Mouse (Mus musculus): ENCODE measurements around the gene Cbln1. TPM values are rescaled to one million over a fixed set of nuclear protein-coding genes. Genes with fewer than 3 reads are reported as not detected.

Cbln1 gene
- polyA plus RNA-seq, 1 experiment from 2014 or later = 5.2 TPM

DNA sequence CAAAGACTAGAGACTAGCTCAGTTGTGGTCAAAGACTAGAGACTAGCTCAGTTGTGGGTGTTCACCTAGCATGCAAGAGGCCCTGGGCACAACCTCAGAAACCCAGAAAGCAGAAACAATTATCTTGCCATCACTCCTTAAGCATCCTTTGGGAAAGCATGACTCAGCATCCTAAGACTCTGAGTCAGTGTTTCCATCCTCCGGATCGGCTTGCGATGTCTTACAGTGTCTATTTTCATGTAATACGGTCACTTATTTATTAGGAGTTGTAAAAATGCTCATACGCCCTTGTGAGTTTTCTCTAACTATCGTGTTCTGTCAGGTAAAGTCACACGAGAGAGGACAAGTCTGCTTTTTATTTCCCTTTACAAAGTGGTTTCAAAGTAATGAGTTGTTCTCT lies 24.1 kb upstream of the Cbln1 start:
- Histone ChIP-seq H3K9me3 (ENCODE audit: control insufficient read depth, low read length) (no peaks in the 10 kb centered on the region), H3K27me3 (ENCODE audit: control insufficient read depth, insufficient read depth, low read length) (no peaks in the 10 kb centered on the region), H3K27ac (ENCODE audit: low read depth, low read length) (no peak overlapping the region), H3K36me3 (ENCODE audit: control insufficient read depth, insufficient read depth, low read length) (no peaks in the 10 kb centered on the region), H3K9ac (ENCODE audit: low read length) (no peak overlapping the region), H3K4me3 (ENCODE audit: low read depth, low read length) (no peak overlapping the region), H3K4me2 (ENCODE audit: low read depth) (no peak overlapping the region), H3K4me1 (ENCODE audit: control insufficient read depth, insufficient read depth, low read length) (no peaks in the 10 kb centered on the region)
- ATAC-seq (ENCODE audit: insufficient read depth, low FRiP score, low TSS enrichment) = no peak
- 95% methylated on average over 7 of the region's 7 CpGs for WGBS
- no peak for DNase-seq (ENCODE audit: low spot score)

DNA sequence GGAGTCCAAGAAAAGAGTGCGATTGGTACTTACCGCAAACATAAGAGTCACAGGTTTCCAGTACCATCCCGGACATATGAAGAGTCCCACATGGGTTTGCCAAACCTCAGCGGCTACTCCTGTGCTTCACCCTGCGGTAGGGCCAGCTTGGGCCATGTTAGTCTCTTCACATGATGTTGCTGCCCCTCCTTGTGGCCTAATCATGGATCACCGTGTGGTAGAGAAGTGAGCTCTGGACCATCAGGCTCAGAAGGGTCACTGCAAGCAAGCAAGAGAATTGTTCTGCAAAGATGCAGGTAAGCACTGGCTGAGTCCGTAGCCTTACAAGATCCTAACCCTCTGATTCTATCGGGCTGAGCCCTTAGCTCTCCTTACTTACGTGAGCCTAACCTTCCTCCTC lies 22.5 kb upstream of the Cbln1 start:
- no peaks in the 10 kb centered on the region for H3K27me3 ChIP-seq (ENCODE audit: control insufficient read depth, insufficient read depth, low read length)
- WGBS = 88% methylated on average over 9 of the region's 9 CpGs

DNA sequence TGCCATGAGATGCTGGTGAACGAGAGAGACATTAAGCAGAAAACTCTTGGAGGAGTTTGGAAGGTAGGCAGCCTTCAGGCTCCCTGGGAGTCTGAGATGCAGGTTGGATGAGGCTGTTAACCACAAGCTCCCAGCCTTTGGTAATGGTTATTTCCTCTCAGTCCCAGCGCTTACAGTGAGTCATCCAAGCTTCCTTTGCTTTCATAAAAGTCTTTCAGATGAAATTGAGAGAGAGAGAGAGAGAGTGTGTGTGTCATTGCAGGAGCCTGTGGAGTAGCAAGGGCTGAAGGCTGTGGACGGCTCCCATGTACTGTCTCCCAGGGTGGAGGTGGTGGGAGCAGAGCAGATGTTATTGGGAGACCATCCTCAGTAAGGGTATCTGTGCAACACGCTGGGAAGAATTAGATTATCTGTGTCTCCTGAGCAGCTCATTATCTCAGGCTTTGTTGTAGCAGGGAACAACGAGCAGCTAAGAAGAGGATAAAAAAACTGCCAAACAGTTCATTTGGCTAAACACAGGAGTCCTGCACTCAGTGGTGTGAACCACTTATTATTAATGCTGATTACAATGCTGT lies 17.5 kb upstream of the Cbln1 start:
- Histone ChIP-seq H3K27ac (ENCODE audit: low read depth, low read length) (no peak overlapping the region), H3K27me3 (ENCODE audit: control insufficient read depth, insufficient read depth, low read length) (no peaks in the 10 kb centered on the region), H3K9ac (ENCODE audit: low read length) (no peak overlapping the region), H3K9me3 (ENCODE audit: control insufficient read depth, low read length) (no peaks in the 10 kb centered on the region), H3K4me1 (ENCODE audit: control insufficient read depth, insufficient read depth, low read length) (no peaks in the 10 kb centered on the region), H3K36me3 (ENCODE audit: control insufficient read depth, insufficient read depth, low read length) (no peaks in the 10 kb centered on the region), H3K4me2 (ENCODE audit: low read depth) (no peak overlapping the region), H3K4me3 (ENCODE audit: low read depth, low read length) (no peak overlapping the region)
- DNase-seq (ENCODE audit: low spot score) (no peak), ATAC-seq (ENCODE audit: insufficient read depth, low FRiP score, low TSS enrichment) (no peak)
- 81% methylated on average over 5 of the region's 5 CpGs for WGBS

More for the DNA sequence above, 22.5 kb upstream of the Cbln1 start:
- no peak for DNase-seq (ENCODE audit: low spot score)
- H3K9ac ChIP-seq (ENCODE audit: low read length) = no peak overlapping the region
- no peak overlapping the region for H3K4me3 ChIP-seq (ENCODE audit: low read depth, low read length)
- no peak overlapping the region for H3K27ac ChIP-seq (ENCODE audit: low read depth, low read length)
- H3K36me3 ChIP-seq (ENCODE audit: control insufficient read depth, insufficient read depth, low read length) = no peaks in the 10 kb centered on the region
- H3K9me3 ChIP-seq (ENCODE audit: control insufficient read depth, low read length) = no peaks in the 10 kb centered on the region
- no peak for ATAC-seq (ENCODE audit: insufficient read depth, low FRiP score, low TSS enrichment)
- H3K4me1 ChIP-seq (ENCODE audit: control insufficient read depth, insufficient read depth, low read length) = no peaks in the 10 kb centered on the region
- H3K4me2 ChIP-seq (ENCODE audit: low read depth) = no peak overlapping the region

DNA sequence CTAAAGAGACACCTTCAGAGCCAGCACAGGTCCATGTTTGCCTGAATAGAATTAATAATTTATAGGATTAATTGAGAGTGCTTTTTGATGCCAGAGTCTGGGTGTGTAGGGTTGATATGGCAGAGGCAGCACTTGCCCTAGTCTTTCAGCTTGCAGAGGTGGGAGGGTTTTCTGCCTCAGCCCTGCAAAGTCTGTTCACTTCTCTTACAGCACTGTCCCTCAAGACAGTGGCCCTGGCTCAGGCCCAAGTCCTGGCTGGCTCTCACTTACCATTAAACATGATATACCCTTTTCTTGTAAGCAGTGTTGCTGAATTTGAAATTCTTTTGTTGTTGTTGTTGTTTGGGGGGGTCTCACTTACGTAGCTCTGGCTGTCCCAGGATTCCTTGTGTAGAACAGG lies 9.0 kb upstream of the Cbln1 start:
- 72% methylated on average over 1 of the region's 1 CpGs for WGBS
- no peak for DNase-seq (ENCODE audit: low spot score)
- no peaks in the 10 kb centered on the region for H3K9me3 ChIP-seq (ENCODE audit: control insufficient read depth, low read length)
- no peak for ATAC-seq (ENCODE audit: insufficient read depth, low FRiP score, low TSS enrichment)
- no peaks in the 10 kb centered on the region; the same call in 1 of the 2 replicates for H3K27me3 ChIP-seq (ENCODE audit: control insufficient read depth, insufficient read depth, low read length)
- H3K4me1 ChIP-seq (ENCODE audit: control insufficient read depth, insufficient read depth, low read length) = no peaks in the 10 kb centered on the region
- H3K36me3 ChIP-seq (ENCODE audit: control insufficient read depth, insufficient read depth, low read length) = no peaks in the 10 kb centered on the region
- no peak overlapping the region for H3K9ac ChIP-seq (ENCODE audit: low read length)
- no peak overlapping the region for H3K4me2 ChIP-seq (ENCODE audit: low read depth)
- H3K4me3 ChIP-seq (ENCODE audit: low read depth, low read length) = no peak overlapping the region
- H3K27ac ChIP-seq (ENCODE audit: low read depth, low read length) = no peak overlapping the region

DNA sequence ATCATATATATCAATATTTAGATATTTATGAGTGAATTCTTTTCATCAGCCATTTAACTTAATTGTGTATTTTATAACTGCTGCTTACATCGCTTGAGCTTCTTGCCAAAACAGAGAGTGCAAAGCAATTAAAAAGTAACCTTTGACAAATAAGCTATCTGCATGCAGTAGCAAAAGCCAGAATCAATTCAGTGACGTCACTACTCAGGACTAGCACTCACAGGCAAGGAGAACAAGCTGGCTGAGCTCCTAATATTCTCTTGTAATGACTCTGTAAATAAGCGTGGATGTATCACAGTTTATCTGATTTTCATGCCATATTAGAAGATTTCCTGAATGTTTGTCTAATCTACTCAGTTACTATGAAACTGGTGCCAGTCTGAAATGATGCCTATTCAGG lies 5.8 kb upstream of the Cbln1 start:
- Histone ChIP-seq H3K4me3 (ENCODE audit: low read depth, low read length) (no peak overlapping the region), H3K36me3 (ENCODE audit: control insufficient read depth, insufficient read depth, low read length) (no peaks in the 10 kb centered on the region), H3K4me1 (ENCODE audit: control insufficient read depth, insufficient read depth, low read length) (0 out of 2 replicates have a peak, but pooled peaks cover 2% of the 10 kb centered on the region), H3K27me3 (ENCODE audit: control insufficient read depth, insufficient read depth, low read length) (peaks cover 16% of the 10 kb centered on the region), H3K27ac (ENCODE audit: low read depth, low read length) (no peak overlapping the region), H3K4me2 (ENCODE audit: low read depth) (no peak overlapping the region), H3K9ac (ENCODE audit: low read length) (no peak overlapping the region), H3K9me3 (ENCODE audit: control insufficient read depth, low read length) (no peaks in the 10 kb centered on the region)
- WGBS = 71% methylated on average over 3 of the region's 3 CpGs
- no peak for ATAC-seq (ENCODE audit: insufficient read depth, low FRiP score, low TSS enrichment)
- DNase-seq (ENCODE audit: low spot score) = no peak

DNA sequence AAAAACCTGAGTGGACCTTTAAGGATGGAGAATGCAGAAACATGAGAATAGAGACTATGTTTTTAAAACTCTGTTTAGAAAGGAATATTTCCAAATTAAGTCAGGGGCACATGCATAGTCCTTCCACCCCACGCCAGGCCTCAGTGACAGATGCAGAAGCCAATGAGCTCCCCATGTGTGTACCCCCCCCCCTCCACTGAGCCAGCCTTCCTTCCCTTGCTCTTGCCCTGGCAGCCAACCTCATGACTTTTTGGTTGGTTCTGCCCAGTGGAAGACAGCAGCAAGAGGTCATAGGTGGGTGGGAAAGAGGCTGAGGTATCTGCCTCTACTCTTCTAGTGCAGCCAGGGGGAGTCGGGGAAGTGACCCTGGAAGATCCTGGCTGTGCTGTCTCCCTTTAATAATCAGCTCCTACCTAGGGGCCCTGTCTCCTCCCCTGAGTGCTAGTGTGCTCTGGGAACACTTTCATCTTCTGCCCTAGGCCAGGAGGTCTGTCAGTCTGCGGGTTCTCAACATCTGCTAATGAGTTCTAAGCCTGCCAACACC lies 4.8 kb upstream of the Cbln1 start:
- Histone ChIP-seq H3K9me3 (ENCODE audit: control insufficient read depth, low read length) (no peaks in the 10 kb centered on the region), H3K27me3 (ENCODE audit: control insufficient read depth, insufficient read depth, low read length) (peaks cover 22% of the 10 kb centered on the region), H3K4me1 (ENCODE audit: control insufficient read depth, insufficient read depth, low read length) (0 out of 2 replicates have a peak, but pooled peaks cover 3% of the 10 kb centered on the region), H3K4me2 (ENCODE audit: low read depth) (no peak overlapping the region), H3K36me3 (ENCODE audit: control insufficient read depth, insufficient read depth, low read length) (no peaks in the 10 kb centered on the region), H3K9ac (ENCODE audit: low read length) (no peak overlapping the region), H3K27ac (ENCODE audit: low read depth, low read length) (no peak overlapping the region), H3K4me3 (ENCODE audit: low read depth, low read length) (no peak overlapping the region)
- ATAC-seq (ENCODE audit: insufficient read depth, low FRiP score, low TSS enrichment) (no peak), DNase-seq (ENCODE audit: low spot score) (no peak)
- WGBS = 62% methylated on average over 3 of the region's 3 CpGs

DNA sequence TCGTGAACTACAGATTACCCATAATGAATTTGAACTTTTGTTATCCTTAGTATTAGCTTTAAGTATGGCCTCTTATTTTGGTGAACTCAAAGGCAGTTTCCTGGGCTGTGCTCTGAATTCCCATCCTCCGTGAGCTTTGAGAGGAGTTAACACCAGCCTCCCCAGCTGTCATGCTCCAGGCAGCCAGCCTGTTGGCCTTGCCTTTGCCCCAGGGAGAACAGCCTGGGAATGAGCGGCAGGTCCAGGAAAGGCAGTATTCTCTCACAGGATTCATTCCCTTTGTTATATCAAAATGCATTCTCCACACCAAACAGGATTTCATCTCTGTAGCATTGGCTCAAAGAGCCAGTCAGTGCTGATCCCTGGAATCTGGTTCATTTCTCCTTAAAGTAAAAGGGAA lies 3.1 kb upstream of the Cbln1 start:
- Histone ChIP-seq H3K36me3 (ENCODE audit: control insufficient read depth, insufficient read depth, low read length) (no peaks in the 10 kb centered on the region), H3K9ac (ENCODE audit: low read length) (no peak overlapping the region), H3K4me2 (ENCODE audit: low read depth) (no peak overlapping the region), H3K4me3 (ENCODE audit: low read depth, low read length) (no peak overlapping the region), H3K27ac (ENCODE audit: low read depth, low read length) (no peak overlapping the region), H3K27me3 (ENCODE audit: control insufficient read depth, insufficient read depth, low read length) (peaks cover 38% of the 10 kb centered on the region), H3K9me3 (ENCODE audit: control insufficient read depth, low read length) (no peaks in the 10 kb centered on the region), H3K4me1 (ENCODE audit: control insufficient read depth, insufficient read depth, low read length) (peaks cover 12% of the 10 kb centered on the region)
- WGBS = 51% methylated on average over 3 of the region's 3 CpGs
- ATAC-seq (ENCODE audit: insufficient read depth, low FRiP score, low TSS enrichment) (no peak), DNase-seq (ENCODE audit: low spot score) (no peak)

DNA sequence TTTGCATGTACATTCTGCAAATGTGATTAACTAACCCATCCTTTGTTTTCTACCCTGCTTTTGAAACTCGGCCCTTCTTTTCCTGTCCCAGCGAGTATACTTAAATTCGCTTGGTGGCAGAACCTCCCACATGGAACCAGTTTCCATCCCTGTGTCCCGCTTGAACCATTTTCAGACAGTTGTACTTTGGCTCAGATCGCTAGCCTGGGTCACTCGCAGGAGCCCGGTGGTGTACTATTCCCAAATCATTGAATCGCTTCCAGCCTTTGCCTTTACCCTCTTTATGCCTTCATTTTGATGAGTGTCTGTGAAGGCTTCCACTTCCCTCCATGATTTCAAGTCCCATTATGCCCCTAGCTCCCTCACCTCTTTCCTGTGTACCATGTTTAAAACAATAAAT lies 2.0 kb upstream of the Cbln1 start:
- DNase-seq (ENCODE audit: low spot score) (no peak), ATAC-seq (ENCODE audit: insufficient read depth, low FRiP score, low TSS enrichment) (no peak)
- Histone ChIP-seq H3K4me3 (ENCODE audit: low read depth, low read length) (no peak overlapping the region), H3K4me1 (ENCODE audit: control insufficient read depth, insufficient read depth, low read length) (peaks cover 15% of the 10 kb centered on the region), H3K9ac (ENCODE audit: low read length) (no peak overlapping the region), H3K36me3 (ENCODE audit: control insufficient read depth, insufficient read depth, low read length) (no peaks in the 10 kb centered on the region), H3K27me3 (ENCODE audit: control insufficient read depth, insufficient read depth, low read length) (peaks cover 46% of the 10 kb centered on the region), H3K27ac (ENCODE audit: low read depth, low read length) (no peak overlapping the region), H3K4me2 (ENCODE audit: low read depth) (no peak overlapping the region), H3K9me3 (ENCODE audit: control insufficient read depth, low read length) (no peaks in the 10 kb centered on the region)
- 61% methylated on average over 8 of the region's 8 CpGs for WGBS

DNA sequence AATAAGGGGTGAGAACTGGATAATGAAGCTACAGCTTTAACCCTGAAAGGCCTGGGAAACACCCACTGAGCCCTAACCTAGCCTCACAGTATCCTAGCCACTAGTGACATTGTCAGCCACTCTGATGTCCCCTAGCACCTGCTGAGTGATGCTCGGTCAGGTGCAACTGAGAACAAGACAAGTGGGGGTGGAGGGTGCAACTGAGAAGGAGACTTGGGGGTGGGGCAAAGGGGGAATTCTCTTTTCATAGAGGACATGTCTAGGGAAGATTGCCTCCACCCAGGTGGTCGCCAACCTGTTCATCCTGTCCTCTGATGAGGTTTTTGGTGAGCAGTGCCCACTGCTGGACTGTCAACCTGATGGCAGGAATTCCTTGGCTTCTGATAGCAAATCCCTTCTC lies 1.5 kb upstream of the Cbln1 start:
- peak overlapping the region; percentile 94 for H3K4me2 ChIP-seq (ENCODE audit: low read depth)
- WGBS = 37% methylated on average over 2 of the region's 2 CpGs
- H3K9me3 ChIP-seq (ENCODE audit: control insufficient read depth, low read length) = no peaks in the 10 kb centered on the region
- H3K27ac ChIP-seq (ENCODE audit: low read depth, low read length) = no peak overlapping the region
- peaks cover 51% of the 10 kb centered on the region for H3K27me3 ChIP-seq (ENCODE audit: control insufficient read depth, insufficient read depth, low read length)
- H3K36me3 ChIP-seq (ENCODE audit: control insufficient read depth, insufficient read depth, low read length) = no peaks in the 10 kb centered on the region
- no peak for ATAC-seq (ENCODE audit: insufficient read depth, low FRiP score, low TSS enrichment)
- no peak for DNase-seq (ENCODE audit: low spot score)
- peaks cover 15% of the 10 kb centered on the region for H3K4me1 ChIP-seq (ENCODE audit: control insufficient read depth, insufficient read depth, low read length)
- no peak overlapping the region for H3K9ac ChIP-seq (ENCODE audit: low read length)
- H3K4me3 ChIP-seq (ENCODE audit: low read depth, low read length) = peak overlapping the region; percentile 56
